Mouse (Mus musculus): Measurements from ENCODE around the gene Trpm8. TPM values are rescaled to one million over a fixed set of nuclear protein-coding genes. Genes with fewer than 3 reads are reported as not detected.

The Trpm8 gene
- polyA plus RNA-seq, 1 experiment from 2014 or later: not detected

DNA sequence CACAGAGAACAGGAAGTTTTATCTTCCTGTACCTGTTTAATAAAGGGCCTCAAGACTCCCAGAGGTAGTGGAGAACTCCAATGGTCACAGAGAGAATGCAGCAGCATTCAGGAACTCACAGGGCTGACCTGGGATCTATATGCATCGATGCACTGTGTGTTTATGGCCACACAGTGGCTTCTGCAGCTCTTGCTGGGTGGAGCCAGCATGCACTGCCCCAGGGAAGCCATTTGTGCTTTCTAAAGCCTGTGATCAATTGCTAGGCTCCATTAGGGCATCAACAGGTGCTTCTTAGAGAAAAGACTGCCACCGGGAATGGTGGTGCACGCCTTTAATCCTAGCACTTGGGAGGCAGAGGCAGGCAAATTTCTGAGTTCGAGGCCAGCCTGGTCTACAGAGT is 4.6 kb upstream of the Trpm8 start:
- Histone ChIP-seq H3K4me2 (no peak overlapping the region), H3K27me3 (no peaks in the 10 kb centered on the region), H3K27ac (no peak overlapping the region), H3K4me1 (peaks cover 20% of the 10 kb centered on the region), H3K9ac (no peak overlapping the region), H3K4me3 (replicated peaks) (no peak overlapping the region), H3K9me3 (replicated peaks) (no peaks in the 10 kb centered on the region), H3K36me3 (peaks cover 72% of the 10 kb centered on the region)
- no peak for ATAC-seq (replicated peaks; ENCODE audit: low FRiP score)
- 64% methylated on average over 4 of the region's 4 CpGs for WGBS

DNA sequence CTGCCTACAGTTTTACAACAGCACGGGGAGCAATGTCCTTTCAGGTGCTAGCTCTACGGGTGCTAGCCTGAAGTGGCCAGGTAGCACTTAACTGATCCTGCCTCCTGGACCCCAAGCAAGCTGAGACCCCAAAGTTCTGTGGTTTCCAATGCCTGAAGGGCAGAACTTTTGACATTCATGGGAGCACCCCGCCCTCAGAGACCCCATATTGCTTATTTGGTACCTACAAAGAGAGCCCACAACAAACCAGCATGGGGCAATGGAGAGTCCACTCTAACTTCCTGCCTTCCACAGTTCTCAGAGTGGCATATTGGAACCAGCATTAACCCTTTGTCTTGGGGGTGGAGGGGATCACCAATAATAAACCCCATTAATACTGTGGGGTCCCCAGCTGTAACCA is 4.1 kb upstream of the Trpm8 start:
- Histone ChIP-seq H3K9me3 (replicated peaks) (no peaks in the 10 kb centered on the region), H3K4me2 (no peak overlapping the region), H3K4me3 (replicated peaks) (no peak overlapping the region), H3K4me1 (peaks cover 24% of the 10 kb centered on the region), H3K27me3 (no peaks in the 10 kb centered on the region), H3K27ac (no peak overlapping the region), H3K36me3 (peaks cover 67% of the 10 kb centered on the region), H3K9ac (no peak overlapping the region)
- no peak for ATAC-seq (replicated peaks; ENCODE audit: low FRiP score)
- WGBS: 93% methylated on average over 3 of the region's 3 CpGs

DNA sequence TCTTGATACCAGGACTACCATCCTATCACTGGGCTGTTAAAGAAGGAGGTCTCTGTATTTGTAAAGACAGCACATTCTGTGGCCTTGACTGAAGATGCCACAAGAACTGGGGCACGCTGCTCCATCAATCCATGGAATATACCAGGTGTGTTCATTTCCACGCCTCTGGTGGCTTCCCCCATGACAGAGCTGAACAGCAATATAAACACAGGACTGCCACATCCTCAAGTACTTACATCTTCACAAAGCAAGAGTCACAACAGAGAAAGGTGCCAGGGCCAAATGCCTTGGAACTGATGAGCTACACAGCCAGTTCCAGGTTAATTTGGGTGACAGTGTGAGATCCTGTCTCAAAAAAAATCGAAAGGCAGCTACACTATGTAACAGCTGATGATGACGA is 3.6 kb upstream of the Trpm8 start:
- no peak for ATAC-seq (replicated peaks; ENCODE audit: low FRiP score)
- no peaks in the 10 kb centered on the region for H3K27me3 ChIP-seq
- whole genome bisulfite sequencing: 82% methylated on average over 4 of the region's 4 CpGs
- H3K9ac ChIP-seq: no peak overlapping the region
- H3K36me3 ChIP-seq: peaks cover 62% of the 10 kb centered on the region
- H3K27ac ChIP-seq: no peak overlapping the region
- H3K9me3 ChIP-seq (replicated peaks): no peaks in the 10 kb centered on the region
- peaks cover 24% of the 10 kb centered on the region for H3K4me1 ChIP-seq
- H3K4me2 ChIP-seq: no peak overlapping the region
- no peak overlapping the region for H3K4me3 ChIP-seq (replicated peaks)

DNA sequence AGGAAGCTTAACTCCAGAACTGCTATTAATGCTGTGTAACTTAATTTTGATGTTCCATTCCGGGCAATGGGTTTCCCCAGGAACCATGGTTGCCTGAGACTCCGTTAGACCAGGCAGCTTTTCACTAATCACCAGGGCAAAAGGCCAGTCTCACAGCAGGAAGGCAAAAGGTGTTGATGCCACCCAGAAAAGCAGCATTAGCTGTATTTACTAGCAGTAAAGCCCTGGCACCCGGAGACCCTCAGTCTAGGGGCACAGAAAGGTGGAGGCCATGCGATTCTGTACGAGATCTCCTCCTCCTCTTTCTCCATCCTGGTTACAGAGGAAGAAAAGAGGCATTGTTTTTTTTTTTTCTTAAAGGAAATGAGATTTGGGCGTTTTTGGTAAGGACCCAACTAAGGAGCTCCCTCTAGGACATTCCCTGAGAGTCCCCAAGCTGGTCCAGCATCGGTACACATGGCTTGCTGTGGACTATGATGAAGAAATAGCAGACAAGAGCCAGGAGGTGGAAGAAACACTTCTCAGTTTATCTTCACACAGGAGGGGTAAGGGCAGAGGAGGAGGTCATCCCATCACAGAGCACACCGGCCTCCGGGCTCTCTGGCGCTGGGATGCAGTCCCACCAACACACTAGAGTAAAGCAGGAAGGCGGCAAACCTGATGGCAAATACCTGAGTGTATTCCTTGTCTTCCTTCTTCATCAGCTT is 2.9 kb upstream of the Trpm8 start:
- H3K27me3 ChIP-seq: no peaks in the 10 kb centered on the region
- no peaks in the 10 kb centered on the region for H3K9me3 ChIP-seq (replicated peaks)
- no peak overlapping the region for H3K9ac ChIP-seq
- no peak overlapping the region for H3K4me3 ChIP-seq (replicated peaks)
- no peak overlapping the region for H3K4me2 ChIP-seq
- H3K27ac ChIP-seq: no peak overlapping the region
- ATAC-seq (replicated peaks; ENCODE audit: low FRiP score): no peak
- H3K36me3 ChIP-seq: peaks cover 55% of the 10 kb centered on the region
- H3K4me1 ChIP-seq: peaks cover 24% of the 10 kb centered on the region
- WGBS: 73% methylated on average over 11 of the region's 11 CpGs

DNA sequence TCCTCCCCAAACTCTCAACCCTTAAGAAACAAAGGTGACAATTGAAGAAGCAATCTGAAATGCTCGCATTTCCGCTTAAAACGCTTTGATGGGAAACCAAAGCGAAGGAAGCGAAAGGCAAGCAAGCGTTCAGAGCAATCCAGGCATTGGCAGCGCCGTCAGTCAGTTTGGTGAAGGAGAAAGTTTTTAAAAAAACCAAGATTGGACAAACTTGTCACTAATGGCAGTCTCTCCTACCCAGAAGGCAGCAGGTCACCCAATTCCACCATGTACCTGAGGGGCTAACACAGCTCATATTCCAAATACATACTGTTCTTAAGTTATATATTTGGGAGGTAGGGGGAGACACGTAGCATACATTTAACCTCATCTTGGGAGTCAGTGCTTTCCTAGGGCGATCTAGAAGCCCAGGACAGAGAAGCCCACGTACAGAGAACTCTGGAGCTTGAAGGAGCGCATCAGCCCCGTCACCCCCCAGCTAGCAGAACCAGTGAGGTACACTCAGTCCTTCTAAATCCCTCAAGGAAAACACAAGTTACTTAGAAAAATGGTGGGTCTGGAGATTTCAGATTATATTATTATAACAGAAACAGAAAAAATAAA is 2.3 kb upstream of the Trpm8 start:
- peaks cover 49% of the 10 kb centered on the region for H3K36me3 ChIP-seq
- no peaks in the 10 kb centered on the region for H3K27me3 ChIP-seq
- WGBS: 69% methylated on average over 13 of the region's 13 CpGs
- H3K4me2 ChIP-seq: peak overlapping the region; percentile 60
- no peaks in the 10 kb centered on the region for H3K9me3 ChIP-seq (replicated peaks)
- no peak for ATAC-seq (replicated peaks; ENCODE audit: low FRiP score)
- H3K27ac ChIP-seq: no peak overlapping the region
- H3K9ac ChIP-seq: 0 out of 2 replicates have a peak overlapping the region, but pooled peaks have one; percentile 67
- peaks cover 24% of the 10 kb centered on the region for H3K4me1 ChIP-seq
- peak overlapping the region; percentile 50; the same call in 1 of the 2 replicates for H3K4me3 ChIP-seq (replicated peaks)

DNA sequence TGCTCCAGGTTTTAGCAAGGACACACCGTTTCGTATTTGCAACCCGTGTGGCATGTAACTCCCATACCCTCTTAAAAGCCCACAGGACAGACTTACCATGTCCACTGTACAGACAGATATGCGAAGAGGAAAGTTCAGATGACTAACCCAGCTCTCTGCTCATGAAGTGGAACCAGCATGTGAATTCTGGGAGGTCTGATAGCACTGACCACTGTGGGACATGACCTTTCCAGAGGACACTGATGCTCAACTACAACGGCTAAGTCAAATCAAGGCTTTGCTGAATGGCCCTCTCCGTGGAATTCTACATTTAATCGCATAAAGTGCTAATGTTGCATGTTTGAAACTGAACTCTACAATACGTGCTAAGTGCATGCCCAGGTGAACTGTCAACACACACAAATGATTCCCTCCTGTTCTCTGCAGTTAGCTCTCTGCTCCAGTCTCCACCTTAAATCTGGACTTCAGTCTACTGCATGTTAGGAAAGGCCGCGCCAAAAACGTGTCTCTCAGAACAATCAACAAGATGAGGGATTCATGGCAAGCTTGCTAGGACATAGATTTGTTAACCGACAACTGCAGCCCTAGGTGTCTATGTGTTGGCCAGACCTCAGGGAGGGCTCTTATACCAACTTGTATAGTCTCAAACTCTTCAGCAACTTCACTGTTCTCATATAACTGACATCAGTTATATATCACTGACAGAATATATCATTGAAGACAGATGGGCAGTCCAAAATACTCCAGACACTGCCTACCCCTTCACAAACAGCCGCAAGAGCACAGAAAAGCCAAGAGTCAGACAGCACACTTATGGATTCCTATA is 1.6 kb upstream of the Trpm8 start:
- H3K36me3 ChIP-seq: peaks cover 48% of the 10 kb centered on the region
- H3K27me3 ChIP-seq: no peaks in the 10 kb centered on the region
- peak overlapping the region; percentile 50 for H3K4me3 ChIP-seq (replicated peaks)
- peak overlapping the region; percentile 67 for H3K9ac ChIP-seq
- peaks cover 24% of the 10 kb centered on the region for H3K4me1 ChIP-seq
- WGBS: 66% methylated on average over 13 of the region's 13 CpGs
- H3K9me3 ChIP-seq (replicated peaks): no peaks in the 10 kb centered on the region
- no peak overlapping the region for H3K27ac ChIP-seq
- H3K4me2 ChIP-seq: peak overlapping the region; percentile 60
- ATAC-seq (replicated peaks; ENCODE audit: low FRiP score): no peak

DNA sequence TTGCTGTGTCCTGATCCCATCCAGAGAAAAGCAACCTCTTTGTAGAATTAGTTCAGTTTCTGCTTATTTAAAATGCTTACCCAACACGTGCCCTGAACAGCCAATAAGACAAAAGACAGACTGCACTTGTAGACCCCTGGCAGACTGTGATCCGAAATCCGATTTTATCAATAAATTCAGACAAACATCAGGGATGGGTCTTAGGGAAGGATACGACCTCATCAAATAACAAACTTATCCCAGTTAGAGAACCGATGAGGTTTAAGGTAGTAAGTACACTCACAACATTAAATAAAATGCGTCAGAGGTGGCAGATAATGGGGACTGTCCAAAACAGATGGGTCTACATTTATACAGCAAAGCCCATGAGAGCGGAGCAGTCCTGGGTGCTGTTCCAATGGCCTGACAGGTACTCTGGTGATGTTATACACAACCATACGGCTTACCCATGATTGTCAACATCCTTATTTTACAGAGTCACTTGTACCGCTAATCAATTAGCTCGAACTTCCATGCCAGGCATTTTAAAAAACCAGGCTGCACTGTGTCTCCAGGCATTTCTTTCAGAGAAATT is 850 bp upstream of the Trpm8 start:
- Histone ChIP-seq H3K4me3 (replicated peaks) (peak overlapping the region; percentile 50), H3K9ac (peak overlapping the region; percentile 67), H3K36me3 (peaks cover 43% of the 10 kb centered on the region), H3K4me2 (peak overlapping the region; percentile 60), H3K4me1 (peaks cover 24% of the 10 kb centered on the region), H3K9me3 (replicated peaks) (no peaks in the 10 kb centered on the region), H3K27ac (peak overlapping the region; percentile 86), H3K27me3 (no peaks in the 10 kb centered on the region)
- ATAC-seq (replicated peaks; ENCODE audit: low FRiP score): peak; percentile 41
- WGBS: 25% methylated on average over 10 of the region's 10 CpGs

DNA sequence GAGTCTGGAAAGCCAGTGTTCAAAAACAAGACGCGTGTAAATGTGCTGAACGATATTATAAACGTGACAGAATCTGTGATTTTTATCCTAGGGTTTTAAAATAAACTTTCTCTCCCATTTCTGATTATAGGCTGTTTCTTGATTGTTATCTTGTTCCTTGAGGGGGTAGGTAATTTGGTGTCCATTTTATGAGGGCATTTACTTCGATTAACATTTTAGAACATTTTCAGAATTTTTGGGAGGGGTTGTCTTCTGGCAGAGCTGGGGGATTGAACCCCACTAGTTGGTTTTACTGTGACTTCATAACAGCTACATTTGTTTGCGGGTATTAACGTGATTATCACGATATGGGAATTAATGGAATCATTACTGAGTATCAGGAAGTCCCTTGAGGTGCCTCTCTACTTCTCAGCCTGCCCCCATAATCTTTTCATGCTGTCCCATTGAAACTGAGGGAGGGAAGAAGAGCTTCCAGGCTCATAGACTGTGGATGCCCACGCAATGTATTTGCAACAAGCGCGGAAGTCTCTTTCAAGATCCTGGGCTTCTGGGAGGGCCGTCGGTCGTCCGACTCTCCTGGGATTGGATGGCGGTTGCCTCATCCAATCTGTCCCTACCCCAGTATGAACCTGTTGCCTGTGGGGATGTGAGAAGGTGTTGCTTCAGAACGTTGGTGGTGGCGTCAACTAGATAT is 504 bp downstream of the Trpm8 start:
- Histone ChIP-seq H3K9me3 (replicated peaks) (no peaks in the 10 kb centered on the region), H3K27me3 (no peaks in the 10 kb centered on the region), H3K4me1 (peaks cover 24% of the 10 kb centered on the region), H3K4me3 (replicated peaks) (peak overlapping the region; percentile 50), H3K27ac (no peak overlapping the region), H3K36me3 (peaks cover 30% of the 10 kb centered on the region), H3K4me2 (peak overlapping the region; percentile 60), H3K9ac (peak overlapping the region; percentile 67)
- no peak; the same call in 1 of the 2 replicates for ATAC-seq (replicated peaks; ENCODE audit: low FRiP score)
- 69% methylated on average over 18 of the region's 18 CpGs for WGBS

DNA sequence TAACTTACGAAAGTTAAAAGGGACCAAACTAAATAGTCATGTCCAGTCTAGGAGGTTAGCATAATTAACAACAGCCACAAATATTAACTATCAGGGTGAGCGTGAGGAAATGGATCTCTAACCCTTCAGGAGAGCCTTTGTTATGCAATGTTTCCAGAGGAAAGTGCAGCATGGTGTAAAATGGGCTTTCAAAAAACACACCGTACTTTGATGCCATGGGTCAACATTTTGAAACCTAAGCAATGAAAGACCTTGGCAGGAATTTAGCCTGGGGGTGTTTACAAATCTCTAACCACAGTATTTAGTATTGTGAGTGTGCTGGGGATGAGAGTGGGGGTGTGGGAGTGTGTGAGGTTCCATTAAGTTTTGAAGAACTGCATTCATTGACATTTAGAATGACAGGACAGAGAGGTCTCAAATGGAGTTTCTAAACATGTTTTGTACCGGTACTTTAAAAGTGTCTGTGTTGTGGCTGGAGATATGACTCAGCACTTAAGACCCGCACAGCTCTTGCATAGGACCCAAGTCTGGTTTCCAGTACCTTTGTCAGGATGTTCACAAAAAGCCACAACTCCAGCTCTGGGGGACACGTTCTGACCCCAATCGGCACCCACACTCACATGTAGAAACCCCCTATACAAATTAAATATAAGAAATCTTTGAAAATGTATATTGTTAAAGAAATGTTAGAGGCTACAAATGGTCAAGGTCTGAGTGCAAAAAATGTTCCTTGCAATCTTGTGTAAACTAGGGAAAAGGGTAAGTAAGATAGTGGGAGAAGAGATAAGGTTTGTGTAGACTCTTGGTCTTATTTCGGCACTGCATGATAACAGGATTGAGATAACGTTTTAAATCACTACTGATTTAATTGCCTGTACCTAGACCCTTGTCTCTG is 1.9 kb downstream of the Trpm8 start:
- peaks cover 24% of the 10 kb centered on the region for H3K4me1 ChIP-seq
- no peak overlapping the region for H3K27ac ChIP-seq
- H3K9ac ChIP-seq: no peak overlapping the region
- peaks cover 16% of the 10 kb centered on the region for H3K36me3 ChIP-seq
- no peak for ATAC-seq (replicated peaks; ENCODE audit: low FRiP score)
- H3K4me3 ChIP-seq (replicated peaks): no peak overlapping the region
- WGBS: 67% methylated on average over 9 of the region's 9 CpGs
- no peak overlapping the region for H3K4me2 ChIP-seq
- H3K9me3 ChIP-seq (replicated peaks): peaks cover 5% of the 10 kb centered on the region; the same call in 1 of the 2 replicates
- H3K27me3 ChIP-seq: no peaks in the 10 kb centered on the region

DNA sequence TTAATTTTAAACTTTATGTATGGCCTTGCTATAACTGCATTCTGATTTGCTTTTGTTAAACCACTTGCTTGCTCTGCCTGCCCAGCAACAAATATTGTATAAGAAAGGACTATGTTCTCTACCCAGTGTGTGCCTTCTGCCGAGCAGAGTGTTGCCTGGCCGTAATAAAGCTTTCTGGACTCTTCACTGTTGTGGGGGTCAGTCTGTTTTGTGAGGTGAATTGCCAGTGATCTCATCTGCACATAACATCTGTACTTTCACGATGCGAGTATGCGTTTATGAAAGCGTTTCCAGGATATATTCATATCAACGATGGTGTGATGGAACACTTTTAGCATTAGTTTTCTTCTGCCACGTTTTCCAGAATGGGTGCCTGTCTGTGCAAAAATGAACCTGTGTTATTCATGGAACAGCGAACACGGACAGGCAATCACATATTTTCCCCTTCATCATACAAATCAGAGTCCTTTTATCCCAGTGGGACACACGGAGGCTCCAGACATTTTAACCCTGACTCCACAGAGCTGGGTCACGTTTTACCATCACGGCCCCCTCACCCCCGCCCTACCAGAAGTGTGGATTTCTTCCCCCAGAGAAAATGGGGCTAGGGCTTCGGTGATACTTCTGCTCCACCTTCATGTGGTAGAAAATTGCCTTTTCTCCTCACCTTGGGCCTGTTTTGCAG is 2.7 kb downstream of the Trpm8 start:
- Histone ChIP-seq H3K4me3 (replicated peaks) (no peak overlapping the region), H3K4me1 (peaks cover 22% of the 10 kb centered on the region), H3K27me3 (no peaks in the 10 kb centered on the region), H3K9me3 (replicated peaks) (peaks cover 13% of the 10 kb centered on the region; the same call in 1 of the 2 replicates), H3K4me2 (no peak overlapping the region), H3K36me3 (peaks cover 8% of the 10 kb centered on the region), H3K27ac (no peak overlapping the region), H3K9ac (no peak overlapping the region)
- WGBS: 73% methylated on average over 15 of the region's 15 CpGs
- no peak for ATAC-seq (replicated peaks; ENCODE audit: low FRiP score)

All from kidney, embryonic 15.5 days (tissue).